ENCODE assay signal across 8 mouse cellular contexts in the genomic region with DNA sequence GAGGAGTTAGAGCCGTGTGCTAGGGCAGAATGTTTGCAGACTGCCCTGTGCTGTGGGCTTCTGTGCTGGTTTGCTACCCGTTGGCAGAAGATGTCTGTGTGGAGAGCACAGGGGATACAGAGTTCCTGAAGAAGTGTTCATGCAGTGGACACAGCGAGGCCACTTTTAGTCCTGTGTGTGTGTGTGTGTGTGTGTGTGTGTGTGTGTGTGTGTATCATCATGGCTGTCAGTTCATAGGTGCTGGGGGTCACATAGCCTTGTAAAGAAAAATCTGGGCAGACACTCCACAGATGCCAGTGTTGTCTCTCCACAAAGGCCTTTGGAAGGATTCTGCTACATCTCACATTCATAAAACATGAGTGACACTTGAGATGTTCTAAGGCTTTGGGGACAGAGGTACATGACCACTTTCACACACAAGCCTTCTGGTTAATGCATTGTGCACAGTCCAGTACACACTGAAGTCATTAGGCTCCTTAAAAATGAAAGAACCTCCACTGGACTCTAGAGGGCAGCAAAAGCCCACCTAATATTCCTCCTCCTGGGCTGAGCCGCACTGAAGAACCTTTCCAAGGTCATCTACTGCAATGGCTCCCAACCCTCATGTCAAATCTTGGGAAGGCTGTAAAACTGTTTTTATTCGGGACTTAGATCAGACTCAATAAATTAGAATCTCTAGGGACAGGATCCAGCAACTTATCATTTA. TPM values are rescaled to one million over a fixed set of nuclear protein-coding genes. Genes with fewer than 3 reads are reported as not detected.
DNase-seq lines count a peak whose midpoint lies in the region; ATAC-seq and TF ChIP-seq lines count a peak whose summit lies in the region.

No protein-coding gene starts in this region.

- TF ChIP-seq CTCF in CH12.LX (conservative IDR thresholded peaks at IDR 0.05 in 1 of 2, IDR thresholded peaks at IDR 0.05 in 1 of 2; ENCODE audit: low read depth in 2 of 2, low read length in 2 of 2), result peak; percentile 61 to 96; a peak in 3 of 4 replicates

- H3K9ac ChIP-seq in CH12.LX (ENCODE audit: insufficient read depth, low read depth), result no peak overlapping the region
- no peak overlapping the region for H3K9ac ChIP-seq in heart, embryonic 15.5 days
- no peak overlapping the region for H3K9ac ChIP-seq in kidney, embryonic 16.5 days (replicated peaks; ENCODE audit: low read length)
- H3K9ac ChIP-seq in liver, embryonic 11.5 days (ENCODE audit: low read depth, low read length), result no peak overlapping the region

- H3K9me3 ChIP-seq in CH12.LX (replicated peaks; ENCODE audit: low read length), result no peaks in the 10 kb centered on the region
- H3K9me3 ChIP-seq in embryonic facial prominence, embryonic 10.5 days, result no peaks in the 10 kb centered on the region
- no peaks in the 10 kb centered on the region for H3K9me3 ChIP-seq in heart, embryonic 15.5 days (replicated peaks)
- no peaks in the 10 kb centered on the region for H3K9me3 ChIP-seq in kidney, embryonic 16.5 days (ENCODE audit: low read length)
- H3K9me3 ChIP-seq in liver, embryonic 11.5 days (ENCODE audit: control insufficient read depth, low read length), result no peaks in the 10 kb centered on the region

- in situ Hi-C loops in CH12.LX (cut with MboI; ENCODE audit: low pct_ligation_motif_present, low pct_unique_long_range_greater_than_20kb, low sequenced_read_pairs), result no loop called here

- no peaks in the 10 kb centered on the region for H3K36me3 ChIP-seq in CH12.LX (replicated peaks in 1 of 2; ENCODE audit: control insufficient read depth in 1 of 2, insufficient read depth in 1 of 2, low read length in 1 of 2)
- H3K36me3 ChIP-seq in embryonic facial prominence, embryonic 10.5 days (replicated peaks), result no peaks in the 10 kb centered on the region
- no peaks in the 10 kb centered on the region for H3K36me3 ChIP-seq in heart, embryonic 15.5 days
- H3K36me3 ChIP-seq in kidney, embryonic 16.5 days (ENCODE audit: insufficient read depth, low read length), result no peaks in the 10 kb centered on the region
- no peaks in the 10 kb centered on the region for H3K36me3 ChIP-seq in liver, embryonic 11.5 days (ENCODE audit: control insufficient read depth, insufficient read depth, low read length)

- TF ChIP-seq EP300 in CH12.LX (IDR thresholded peaks at IDR 0.05; ENCODE audit: low read length), result no peak

- H3K27me3 ChIP-seq in CH12.LX (replicated peaks), result peaks cover 26% of the 10 kb centered on the region
- 0 out of 2 replicates have a peak, but pooled peaks cover 9% of the 10 kb centered on the region for H3K27me3 ChIP-seq in embryonic facial prominence, embryonic 10.5 days (replicated peaks; ENCODE audit: low read depth, poor library complexity, severe bottlenecking)
- no peaks in the 10 kb centered on the region for H3K27me3 ChIP-seq in heart, embryonic 15.5 days
- no peaks in the 10 kb centered on the region for H3K27me3 ChIP-seq in kidney, embryonic 16.5 days (ENCODE audit: insufficient read depth, low read length)
- no peaks in the 10 kb centered on the region for H3K27me3 ChIP-seq in liver, embryonic 11.5 days (replicated peaks; ENCODE audit: control insufficient read depth, insufficient read depth, low read length)

- no peak overlapping the region for H3K4me3 ChIP-seq in CH12.LX (replicated peaks in 1 of 3; ENCODE audit: low read depth in 2 of 3, low read length in 2 of 3, poor library complexity in 1 of 3)
- no peak overlapping the region for H3K4me3 ChIP-seq in embryonic facial prominence, embryonic 10.5 days
- H3K4me3 ChIP-seq in heart, embryonic 15.5 days, result no peak overlapping the region
- no peak overlapping the region for H3K4me3 ChIP-seq in kidney, embryonic 16.5 days (ENCODE audit: low read length)
- no peak overlapping the region for H3K4me3 ChIP-seq in liver, embryonic 11.5 days (ENCODE audit: low read depth, low read length)

- peak; percentile 80 for ATAC-seq in heart, embryonic 15.5 days (replicated peaks; ENCODE audit: insufficient number of reproducible peaks, insufficient read depth, low FRiP score, low read depth)
- ATAC-seq in kidney, embryonic 16.5 days (ENCODE audit: low FRiP score, low TSS enrichment), result peak; percentile 67
- ATAC-seq in liver, embryonic 11.5 days (replicated peaks; ENCODE audit: low FRiP score), result peak; percentile 62; the same call in 1 of the 2 replicates

- H3K4me2 ChIP-seq in CH12.LX (ENCODE audit: insufficient read depth, low read depth, poor library complexity, severe bottlenecking), result no peak overlapping the region
- H3K4me2 ChIP-seq in heart, embryonic 15.5 days, result no peak overlapping the region
- no peak overlapping the region for H3K4me2 ChIP-seq in kidney, embryonic 16.5 days (replicated peaks; ENCODE audit: low read depth, low read length)
- no peak overlapping the region for H3K4me2 ChIP-seq in liver, embryonic 11.5 days

- TF ChIP-seq RAD21 in CH12.LX (IDR thresholded peaks at IDR 0.05; ENCODE audit: low read depth, low read length), result peak; percentile 95

- dilution Hi-C loops in CH12.LX (cut with MboI; ENCODE audit: extremely low pct_ligation_motif_present, extremely low pct_unique_long_range_greater_than_20kb, low sequenced_read_pairs), result no loop called here

- H3K79me2 ChIP-seq in CH12.LX (replicated peaks; ENCODE audit: control insufficient read depth, extremely low read depth, insufficient read depth, poor library complexity, severe bottlenecking), result no peaks in the 10 kb centered on the region

- peak; percentile 62 for DNase-seq in CH12.LX (ENCODE audit: extremely low read depth)
- DNase-seq in adrenal gland, postnatal 14 days, result peak; percentile 72
- DNase-seq in embryonic facial prominence, embryonic 10.5 days (ENCODE audit: low spot score), result peak; percentile 70
- no peak for DNase-seq in liver, embryonic 11.5 days (ENCODE audit: low spot score)
- peak; percentile 52 for DNase-seq in neural tube, embryonic 10.5 days (ENCODE audit: extremely low spot score, low spot score)
- DNase-seq in thymus, postnatal 14 days, result peak; percentile 37

- WGBS in embryonic facial prominence, embryonic 10.5 days, result 36% methylated on average over 5 of the region's 5 CpGs
- 29% methylated on average over 5 of the region's 5 CpGs for WGBS in heart, embryonic 15.5 days
- 29% methylated on average over 5 of the region's 5 CpGs for WGBS in kidney, embryonic 16.5 days
- 30% methylated on average over 5 of the region's 5 CpGs for WGBS in liver, embryonic 11.5 days

- H3K27ac ChIP-seq in CH12.LX (ENCODE audit: insufficient read depth, low read depth), result no peak overlapping the region
- H3K27ac ChIP-seq in embryonic facial prominence, embryonic 10.5 days (replicated peaks), result no peak overlapping the region
- H3K27ac ChIP-seq in heart, embryonic 15.5 days, result no peak overlapping the region
- H3K27ac ChIP-seq in kidney, embryonic 16.5 days (ENCODE audit: low read length), result no peak overlapping the region
- H3K27ac ChIP-seq in liver, embryonic 11.5 days (ENCODE audit: low read depth, low read length), result no peak overlapping the region

- H3K4me1 ChIP-seq in CH12.LX (ENCODE audit: control insufficient read depth in 1 of 2, insufficient read depth in 2 of 2), result peaks cover 0 to 6% of the 10 kb centered on the region in 2 experiments; a peak in 1 of 4 replicates
- no peaks in the 10 kb centered on the region for H3K4me1 ChIP-seq in embryonic facial prominence, embryonic 10.5 days
- H3K4me1 ChIP-seq in heart, embryonic 15.5 days (replicated peaks), result peaks cover 4% of the 10 kb centered on the region; the same call in 1 of the 2 replicates
- no peaks in the 10 kb centered on the region for H3K4me1 ChIP-seq in kidney, embryonic 16.5 days (ENCODE audit: insufficient read depth, low read length)
- H3K4me1 ChIP-seq in liver, embryonic 11.5 days (replicated peaks; ENCODE audit: control insufficient read depth, insufficient read depth, low read length), result peaks cover 9% of the 10 kb centered on the region

- no peak for TF ChIP-seq POLR2A in CH12.LX (IDR thresholded peaks at IDR 0.05; ENCODE audit: low read depth, low read length)

RNA-seq across cellular contexts. Expression of gene Fam205c, which starts 2.7 kb away (rescaled TPM):
- not detected in 2 replicates for total RNA-seq in CH12.LX (2012; rRNA removed)
- not detected in 2 replicates for total RNA-seq in CH12.LX (2014; rRNA removed)
- polyA plus RNA-seq in CH12.LX (2012; ENCODE audit: insufficient read length, low read depth), result not detected in 2 replicates
- total RNA-seq in adrenal gland, postnatal 14 days (2021), result not detected in 2 replicates
- 0.15 and 0.25 TPM in 2 replicates for polyA plus RNA-seq in embryonic facial prominence, embryonic 10.5 days (2016; fragmentation: Nextera tagmentation; extraction: Ambion mirVana)
- 0.20 and 0.41 TPM in 2 replicates for polyA plus RNA-seq in heart, embryonic 15.5 days (2015; fragmentation: Nextera tagmentation; extraction: Ambion mirVana)
- 0.17 and 0.28 TPM in 2 replicates for polyA plus RNA-seq in kidney, embryonic 16.5 days (2015; fragmentation: Nextera tagmentation; extraction: Ambion mirVana)
- polyA plus RNA-seq in liver, embryonic 11.5 days (2014; fragmentation: Nextera tagmentation; extraction: Ambion mirVana), result 0.71 and 0.75 TPM in 2 replicates

RNA-seq across cellular contexts. Expression of gene Gm12394, which starts 20.2 kb away (rescaled TPM):
- total RNA-seq in CH12.LX (2012; rRNA removed) (not detected in 2 replicates), CH12.LX (2014; rRNA removed) (not detected in 2 replicates)
- not detected in 2 replicates for polyA plus RNA-seq in CH12.LX (2012; ENCODE audit: insufficient read length, low read depth)
- total RNA-seq in adrenal gland, postnatal 14 days (2021), result 0.11 TPM in 1 of 2 replicates, not detected in the other
- polyA plus RNA-seq in embryonic facial prominence, embryonic 10.5 days (2016; fragmentation: Nextera tagmentation; extraction: Ambion mirVana), result 0.20 TPM in 1 of 2 replicates, not detected in the other
- 0.08 and 0.13 TPM in 2 replicates for polyA plus RNA-seq in heart, embryonic 15.5 days (2015; fragmentation: Nextera tagmentation; extraction: Ambion mirVana)
- polyA plus RNA-seq in kidney, embryonic 16.5 days (2015; fragmentation: Nextera tagmentation; extraction: Ambion mirVana), result 0.06 and 0.14 TPM in 2 replicates
- 0.11 and 0.18 TPM in 2 replicates for polyA plus RNA-seq in liver, embryonic 11.5 days (2014; fragmentation: Nextera tagmentation; extraction: Ambion mirVana)

RNA-seq across cellular contexts. Expression of gene Fam205a1, which starts 23.1 kb away (rescaled TPM):
- not detected in 2 replicates for total RNA-seq in CH12.LX (2012; rRNA removed)
- not detected in 2 replicates for total RNA-seq in CH12.LX (2014; rRNA removed)
- polyA plus RNA-seq in CH12.LX (2012; ENCODE audit: insufficient read length, low read depth), result not detected in 2 replicates
- total RNA-seq in adrenal gland, postnatal 14 days (2021), result not detected in 2 replicates
- polyA plus RNA-seq in embryonic facial prominence, embryonic 10.5 days (2016; fragmentation: Nextera tagmentation; extraction: Ambion mirVana), result 0.05 TPM in 1 of 2 replicates, not detected in the other
- not detected in 2 replicates for polyA plus RNA-seq in heart, embryonic 15.5 days (2015; fragmentation: Nextera tagmentation; extraction: Ambion mirVana)
- not detected in 2 replicates for polyA plus RNA-seq in kidney, embryonic 16.5 days (2015; fragmentation: Nextera tagmentation; extraction: Ambion mirVana)
- 0.22 and 0.29 TPM in 2 replicates for polyA plus RNA-seq in liver, embryonic 11.5 days (2014; fragmentation: Nextera tagmentation; extraction: Ambion mirVana)

RNA-seq across cellular contexts. Expression of gene Phf24, which starts 39.7 kb away (rescaled TPM):
- total RNA-seq in CH12.LX (2012; rRNA removed) (not detected in 2 replicates), CH12.LX (2014; rRNA removed) (not detected in 2 replicates)
- not detected in 2 replicates for polyA plus RNA-seq in CH12.LX (2012; ENCODE audit: insufficient read length, low read depth)
- total RNA-seq in adrenal gland, postnatal 14 days (2021), result 0.56 and 3.8 TPM in 2 replicates
- 0.44 and 1.2 TPM in 2 replicates for polyA plus RNA-seq in embryonic facial prominence, embryonic 10.5 days (2016; fragmentation: Nextera tagmentation; extraction: Ambion mirVana)
- 4.1 and 4.3 TPM in 2 replicates for polyA plus RNA-seq in heart, embryonic 15.5 days (2015; fragmentation: Nextera tagmentation; extraction: Ambion mirVana)
- 0.44 and 0.79 TPM in 2 replicates for polyA plus RNA-seq in kidney, embryonic 16.5 days (2015; fragmentation: Nextera tagmentation; extraction: Ambion mirVana)
- 0.38 and 0.42 TPM in 2 replicates for polyA plus RNA-seq in liver, embryonic 11.5 days (2014; fragmentation: Nextera tagmentation; extraction: Ambion mirVana)
